Mouse (Mus musculus) heart, embryonic 15.5 days (tissue): ENCODE results near the gene Arl8a. TPM values are rescaled to one million over a fixed set of nuclear protein-coding genes. Genes with fewer than 3 reads are reported as not detected.

Source experiments
- ATAC-seq: fragments of 200-750 bp; cut with Nextera tagmentation; replicated peaks from 2 replicates; pipeline ENCODE4 v1.8.0; 2017; ENCODE audit warnings: low read depth, moderate TSS enrichment; ENCODE audit not compliant: insufficient number of reproducible peaks, insufficient read depth, low FRiP score
- H3K27ac ChIP-seq: fragments of 300-500 bp; sonication (generic); 2 replicates; pipeline ENCODE4 v1.5.1; 2015; ENCODE audit warnings: mild to moderate bottlenecking, inconsistent platforms
- H3K27me3 ChIP-seq: fragments of 300-500 bp; sonication (generic); 2 replicates; pipeline ENCODE4 v1.6.1; 2015; ENCODE audit warnings: inconsistent platforms
- H3K36me3 ChIP-seq: fragments of 300-500 bp; sonication (generic); 2 replicates; pipeline ENCODE4 v1.6.1; 2015; ENCODE audit warnings: mild to moderate bottlenecking, inconsistent platforms
- H3K4me1 ChIP-seq: fragments of 300-500 bp; sonication (generic); replicated peaks from 2 replicates; pipeline ENCODE4 v1.6.1; 2015; ENCODE audit warnings: inconsistent platforms
- H3K4me2 ChIP-seq: fragments of 300-500 bp; sonication (generic); 2 replicates; pipeline ENCODE4 v1.6.1; 2015; ENCODE audit warnings: inconsistent platforms, mild to moderate bottlenecking, moderate library complexity
- H3K4me3 ChIP-seq: fragments of 300-500 bp; sonication (generic); 2 replicates; pipeline ENCODE4 v1.5.1; 2015; ENCODE audit warnings: mild to moderate bottlenecking, inconsistent platforms
- H3K9ac ChIP-seq: fragments of 300-500 bp; sonication (generic); 2 replicates; pipeline ENCODE4 v1.6.1; 2015; ENCODE audit warnings: mild to moderate bottlenecking, inconsistent platforms
- H3K9me3 ChIP-seq: fragments of 300-500 bp; sonication (generic); replicated peaks from 2 replicates; pipeline ENCODE4 v1.6.1; 2016; ENCODE audit warnings: inconsistent platforms
- WGBS: fragments of 180-500 bp; shearing (Covaris S2); methylation state at CpG from one replicate; pipeline ENCODE4 v1.1.7; 2015; ENCODE audit warnings: mixed read lengths; 5-methylcytosine and 5-hydroxymethylcytosine counted together
- polyA plus RNA-seq: library from polyadenylated mRNA; unstranded; fragments of >200 nt; fragmentation: Nextera tagmentation; extraction: Ambion mirVana; gene quantifications from 2 replicates; pipeline ENCODE4 v1.2.1, GENCODE M21; 2015

Gene Arl8a
- polyA plus RNA-seq, 1 experiment from 2014 or later, result 34.0 TPM

- whole genome bisulfite sequencing, result 5% methylated on average over 14 of the region's 14 CpGs
- Histone ChIP-seq H3K9ac (no peak overlapping the region), H3K4me3 (peak overlapping the region; percentile 25)
Measured at GRCm38 (mm10) chr1:135154411-135154959, 7.9 kb downstream of the Arl8a start.

GRCm38 (mm10) chr1:135156300-135156699 is 9.7 kb downstream of the Arl8a start:
- WGBS, result 52% methylated on average over 6 of the region's 6 CpGs
- Histone ChIP-seq H3K9me3 (no peaks in the 10 kb centered on the region), H3K27me3 (peaks cover 50% of the 10 kb centered on the region), H3K4me2 (no peak overlapping the region), H3K36me3 (0 out of 2 replicates have a peak, but pooled peaks cover 4% of the 10 kb centered on the region), H3K4me3 (no peak overlapping the region), H3K4me1 (peaks cover 36% of the 10 kb centered on the region), H3K9ac (no peak overlapping the region), H3K27ac (no peak overlapping the region)
- ATAC-seq, result peak; percentile 89

More at GRCm38 (mm10) chr1:135154411-135154959, 7.9 kb downstream of the Arl8a start:
- Histone ChIP-seq H3K36me3 (0 out of 2 replicates have a peak, but pooled peaks cover 4% of the 10 kb centered on the region), H3K27ac (peak overlapping the region; percentile 66), H3K9me3 (no peaks in the 10 kb centered on the region), H3K27me3 (peaks cover 35% of the 10 kb centered on the region), H3K4me2 (peak overlapping the region; percentile 58), H3K4me1 (peaks cover 36% of the 10 kb centered on the region)
- peak; percentile 36; the same call in 1 of the 2 replicates for ATAC-seq

GRCm38 (mm10) chr1:135158633-135159032 is 12.0 kb downstream of the Arl8a start:
- H3K9me3 ChIP-seq, result no peaks in the 10 kb centered on the region
- peaks cover 36% of the 10 kb centered on the region for H3K4me1 ChIP-seq
- no peak overlapping the region for H3K27ac ChIP-seq
- H3K4me3 ChIP-seq, result no peak overlapping the region
- no peak for ATAC-seq
- no peak overlapping the region for H3K9ac ChIP-seq
- WGBS, result 64% methylated on average over 5 of the region's 5 CpGs
- 0 out of 2 replicates have a peak, but pooled peaks cover 4% of the 10 kb centered on the region for H3K36me3 ChIP-seq
- H3K4me2 ChIP-seq, result no peak overlapping the region
- H3K27me3 ChIP-seq, result peaks cover 59% of the 10 kb centered on the region

- WGBS, result 63% methylated on average over 7 of the region's 7 CpGs
- H3K36me3 ChIP-seq, result 0 out of 2 replicates have a peak, but pooled peaks cover 4% of the 10 kb centered on the region
- no peak overlapping the region for H3K9ac ChIP-seq
- H3K27ac ChIP-seq, result no peak overlapping the region
- H3K9me3 ChIP-seq, result no peaks in the 10 kb centered on the region
- peaks cover 33% of the 10 kb centered on the region for H3K4me1 ChIP-seq
- H3K4me3 ChIP-seq, result no peak overlapping the region
- no peak for ATAC-seq
- no peak overlapping the region for H3K4me2 ChIP-seq
- H3K27me3 ChIP-seq, result peaks cover 64% of the 10 kb centered on the region
Measured at GRCm38 (mm10) chr1:135159074-135159473, 12.4 kb downstream of the Arl8a start.

- peaks cover 27% of the 10 kb centered on the region for H3K4me1 ChIP-seq
- H3K27ac ChIP-seq, result no peak overlapping the region
- H3K9me3 ChIP-seq, result no peaks in the 10 kb centered on the region
- no peak overlapping the region for H3K4me2 ChIP-seq
- no peak overlapping the region for H3K9ac ChIP-seq
- no peak overlapping the region for H3K4me3 ChIP-seq
- H3K36me3 ChIP-seq, result 0 out of 2 replicates have a peak, but pooled peaks cover 4% of the 10 kb centered on the region
- WGBS, result 68% methylated on average over 11 of the region's 11 CpGs
- peaks cover 69% of the 10 kb centered on the region for H3K27me3 ChIP-seq
- ATAC-seq, result no peak
Measured at GRCm38 (mm10) chr1:135159556-135160123, 13.0 kb downstream of the Arl8a start.

GRCm38 (mm10) chr1:135160411-135161050 is 13.9 kb downstream of the Arl8a start:
- Histone ChIP-seq H3K36me3 (no peaks in the 10 kb centered on the region), H3K4me1 (peaks cover 20% of the 10 kb centered on the region), H3K9me3 (no peaks in the 10 kb centered on the region), H3K4me3 (no peak overlapping the region), H3K9ac (no peak overlapping the region), H3K4me2 (no peak overlapping the region), H3K27ac (no peak overlapping the region), H3K27me3 (peaks cover 74% of the 10 kb centered on the region)
- ATAC-seq, result no peak
- 80% methylated on average over 13 of the region's 13 CpGs for WGBS

- Histone ChIP-seq H3K27ac (no peak overlapping the region), H3K4me3 (no peak overlapping the region), H3K27me3 (peaks cover 91% of the 10 kb centered on the region), H3K9ac (no peak overlapping the region), H3K36me3 (no peaks in the 10 kb centered on the region), H3K9me3 (no peaks in the 10 kb centered on the region), H3K4me1 (0 out of 2 replicates have a peak, but pooled peaks cover under 1% of the 10 kb centered on the region), H3K4me2 (no peak overlapping the region)
- 60% methylated on average over 6 of the region's 6 CpGs for WGBS
- ATAC-seq, result no peak
Measured at GRCm38 (mm10) chr1:135162720-135163119, 16.1 kb downstream of the Arl8a start.

- Histone ChIP-seq H3K4me1 (peaks cover 11% of the 10 kb centered on the region), H3K9ac (no peak within 1 kb of the TSS), H3K27me3 (peaks cover 82% of the 10 kb centered on the region), H3K4me3 (no peak within 1 kb of the TSS), H3K36me3 (no peaks in the 10 kb centered on the region), H3K4me2 (no peak within 1 kb of the TSS), H3K27ac (no peak within 1 kb of the TSS), H3K9me3 (no peaks in the 10 kb centered on the region)
- no peak for ATAC-seq
- 58% methylated on average over 11 of the region's 11 CpGs for WGBS
Measured at GRCm38 (mm10) chr1:135167435-135167834, 20.8 kb downstream of the Arl8a start, which contains the start of gene Gpr37l1. TSS of gene Gpr37l1 (minus strand) at chr1:135167681.

GRCm38 (mm10) chr1:135168453-135169200 is 22.0 kb downstream of the Arl8a start:
- H3K36me3 ChIP-seq, result no peaks in the 10 kb centered on the region
- H3K27ac ChIP-seq, result no peak overlapping the region
- H3K9ac ChIP-seq, result no peak overlapping the region
- H3K27me3 ChIP-seq, result peaks cover 74% of the 10 kb centered on the region
- ATAC-seq, result no peak
- 83% methylated on average over 10 of the region's 10 CpGs for WGBS
- H3K4me2 ChIP-seq, result no peak overlapping the region
- peaks cover 11% of the 10 kb centered on the region for H3K4me1 ChIP-seq
- no peaks in the 10 kb centered on the region for H3K9me3 ChIP-seq
- no peak overlapping the region for H3K4me3 ChIP-seq

GRCm38 (mm10) chr1:135169556-135170224 is 23.1 kb downstream of the Arl8a start:
- 30% methylated on average over 12 of the region's 12 CpGs for WGBS
- peak overlapping the region; percentile 31 for H3K27ac ChIP-seq
- ATAC-seq, result peak; percentile 25; the same call in 1 of the 2 replicates

More at GRCm38 (mm10) chr1:135169556-135170224, 23.1 kb downstream of the Arl8a start:
- Histone ChIP-seq H3K36me3 (no peaks in the 10 kb centered on the region), H3K4me3 (0 out of 2 replicates have a peak overlapping the region, but pooled peaks have one; percentile 3), H3K4me2 (peak overlapping the region; percentile 40), H3K4me1 (peaks cover 11% of the 10 kb centered on the region), H3K9ac (0 out of 2 replicates have a peak overlapping the region, but pooled peaks have one; percentile 16), H3K27me3 (peaks cover 67% of the 10 kb centered on the region), H3K9me3 (no peaks in the 10 kb centered on the region)
